Mouse (Mus musculus) adrenal gland, postnatal 25 days (tissue): ENCODE results near the gene 2810004N23Rik. TPM values are rescaled to one million over a fixed set of nuclear protein-coding genes. Genes with fewer than 3 reads are reported as not detected.

Experiments used
- total RNA-seq: library from RNA; stranded (reverse); gene quantifications from 2 replicates; pipeline ENCODE4 v1.2.3, GENCODE M21; 2021

2810004N23Rik gene
- total RNA-seq, 1 experiment from 2014 or later: 35.2 TPM

Other genes with a start within 250 kb of the 2810004N23Rik start
- gene 2310022B05Rik, start 199.8 kb downstream of the 2810004N23Rik start, total RNA-seq: 41.0 and 46.1 TPM in 2 replicates
- gene Ttc13, start 141.1 kb downstream of the 2810004N23Rik start, total RNA-seq: 44.7 and 55.0 TPM in 2 replicates
- 13.8 and 14.6 TPM in 2 replicates for gene Arv1, start 141.0 kb downstream of the 2810004N23Rik start, total RNA-seq
- 0.24 TPM in 1 of 2 replicates, not detected in the other for gene Fam89a, start 111.3 kb downstream of the 2810004N23Rik start, total RNA-seq
- gene Trim67, start 70.0 kb downstream of the 2810004N23Rik start, total RNA-seq: 2.2 and 3.0 TPM in 2 replicates
- gene Gnpat, start 87 bp downstream of the 2810004N23Rik start, total RNA-seq: 109 and 119 TPM in 2 replicates
- 25.2 and 27.7 TPM in 2 replicates for gene Exoc8, start 34.6 kb upstream of the 2810004N23Rik start, total RNA-seq
- 19.7 and 24.1 TPM in 2 replicates for gene Sprtn, start 34.8 kb upstream of the 2810004N23Rik start, total RNA-seq
- 57.5 and 57.6 TPM in 2 replicates for gene Egln1, start 86.2 kb upstream of the 2810004N23Rik start, total RNA-seq
- 84.8 and 93.5 TPM in 2 replicates for gene Tsnax, start 149.9 kb upstream of the 2810004N23Rik start, total RNA-seq
- gene Disc1, start 191.1 kb upstream of the 2810004N23Rik start, total RNA-seq: 2.4 and 2.5 TPM in 2 replicates